Mouse (Mus musculus) activated CD4-positive, CD25-positive, alpha-beta regulatory T cell, adult 4 months (primary cell): Measurements from ENCODE around the gene Yap1. TPM values are rescaled to one million over a fixed set of nuclear protein-coding genes. Genes with fewer than 3 reads are reported as not detected.
"Not testable (repeated sequence)": the region's sequence is repeated elsewhere in the genome, so short reads cannot be mapped to it uniquely, and the experiment has no call there.

ENCODE experiments used
- ATAC-seq: one replicate; pipeline ENCODE4 v1.8.0; 2017
- polyA plus RNA-seq, 2 experiments: library from polyadenylated mRNA; unstranded; fragments of 100-300 nt; shearing (Covaris generic); gene quantifications; one replicate each; pipeline ENCODE4 v1.2.1; 2017

The Yap1 gene
- polyA plus RNA-seq, 2 experiments from 2014 or later: not detected

DNA sequence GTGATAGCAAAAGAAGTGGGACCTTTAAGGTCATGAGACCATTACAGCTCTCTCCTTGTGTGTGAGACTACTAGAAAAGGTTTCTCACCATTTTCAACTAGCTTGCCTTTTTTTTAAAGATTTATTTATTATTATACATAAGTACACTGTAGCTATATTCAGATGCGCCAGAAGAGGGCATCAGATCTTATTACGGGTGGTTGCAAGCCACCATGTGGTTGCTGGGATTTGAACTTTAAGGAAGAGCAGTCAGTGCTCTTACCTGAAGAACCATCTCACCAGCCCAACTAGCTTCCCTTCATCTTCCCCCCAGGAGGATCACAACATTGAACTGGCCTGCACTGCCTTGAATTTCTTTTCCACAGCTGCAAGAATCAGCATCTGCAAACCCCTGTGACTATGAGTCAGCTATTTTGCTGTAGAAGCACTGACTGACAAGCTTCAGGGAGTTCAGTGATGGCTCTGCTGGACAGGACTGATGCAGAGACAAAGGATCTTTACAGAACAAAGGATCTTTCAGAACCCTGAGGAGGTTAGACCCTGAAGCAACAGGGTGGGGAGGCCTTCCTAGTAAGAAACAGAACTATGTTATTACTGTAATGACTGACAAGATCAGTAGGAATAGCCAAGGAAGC lies 96.9 kb downstream of the Yap1 start:
- no peak for ATAC-seq

DNA sequence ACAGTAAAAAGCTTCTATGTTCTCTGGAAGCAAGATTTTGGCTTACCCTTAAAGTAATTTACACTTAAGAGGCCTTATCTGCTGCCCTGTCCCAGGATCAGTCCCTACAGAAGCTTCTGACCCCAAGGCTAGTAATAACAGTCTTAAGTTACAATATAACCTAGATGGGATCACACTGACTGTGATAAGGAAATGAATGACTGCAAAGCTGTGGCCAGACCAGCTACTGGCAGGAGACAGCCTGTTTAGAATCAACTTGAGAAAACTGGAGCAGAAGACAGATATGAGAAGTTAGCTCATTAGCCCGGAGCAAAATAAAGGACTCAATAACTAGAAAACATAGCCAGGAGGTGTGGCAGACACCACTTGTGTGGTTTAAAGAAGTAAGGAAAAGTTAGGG lies 97.8 kb downstream of the Yap1 start:
- no peak for ATAC-seq

DNA sequence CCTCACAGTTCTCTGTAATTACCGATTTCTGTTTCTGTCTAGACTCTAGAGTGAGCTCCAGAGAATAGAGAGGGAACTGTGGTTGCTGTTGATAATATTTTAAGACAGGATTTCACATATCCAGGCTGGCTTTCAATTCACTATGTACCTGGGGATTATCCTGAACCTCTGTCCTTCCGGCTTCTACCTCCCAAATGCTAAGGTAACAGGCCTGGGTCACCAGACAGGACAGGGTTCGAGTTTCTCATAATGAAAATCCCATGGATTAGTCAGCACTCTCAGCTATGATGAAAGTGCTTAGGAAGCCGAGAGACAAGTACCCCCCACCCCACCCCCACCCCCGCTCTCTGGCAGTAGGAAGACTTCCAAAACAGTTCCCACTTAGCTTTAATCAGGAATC lies 100.6 kb downstream of the Yap1 start:
- no peak for ATAC-seq

- no peak for ATAC-seq
These were observed 101.1 kb downstream of the Yap1 start for GRCm38 (mm10) chr9:7903262-7903661.

- ATAC-seq: no peak
These were observed 102.1 kb downstream of the Yap1 start for GRCm38 (mm10) chr9:7902311-7902710.

GRCm38 (mm10) chr9:7900965-7901364 lies 103.4 kb downstream of the Yap1 start:
- ATAC-seq: no peak

DNA sequence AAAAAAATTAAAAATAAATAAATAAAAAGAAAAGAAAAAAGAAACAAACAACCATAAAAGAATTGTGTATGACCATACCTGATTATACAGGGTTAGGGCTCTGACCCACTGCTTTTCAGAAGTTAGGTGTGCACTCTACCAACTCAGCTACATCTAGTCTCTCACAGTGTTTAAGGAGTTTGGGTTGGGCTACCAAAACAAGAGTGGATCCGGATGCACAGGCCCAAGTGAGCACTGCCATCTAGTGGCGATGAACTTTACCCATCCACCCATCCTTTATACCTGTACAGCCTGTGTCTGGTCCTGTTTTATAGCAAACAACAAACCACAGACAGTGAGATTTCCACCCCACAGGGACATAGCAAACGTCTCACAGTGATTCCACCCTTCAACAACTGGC lies 106.9 kb downstream of the Yap1 start:
- peak; percentile 96 for ATAC-seq

DNA sequence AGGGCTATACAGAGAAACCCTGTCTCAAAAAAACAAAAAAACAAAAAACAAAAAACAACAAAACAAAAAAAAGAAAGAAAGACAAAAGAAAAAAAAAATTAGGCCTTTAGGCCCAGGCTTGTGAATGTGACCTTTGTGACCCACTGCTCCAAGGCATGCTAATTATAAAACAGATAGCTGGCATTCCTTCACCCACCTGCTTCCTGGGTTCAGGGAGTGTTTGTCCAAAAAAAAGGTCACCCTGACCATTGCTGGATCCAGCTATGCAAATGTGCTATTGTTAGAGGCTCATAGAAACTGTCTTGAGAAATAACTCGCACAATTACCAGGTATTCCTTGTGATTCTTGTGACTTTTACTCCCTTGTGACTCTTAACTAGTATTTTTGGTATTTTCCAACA lies 112.6 kb downstream of the Yap1 start:
- ATAC-seq: not testable (repeated sequence)

- no peak for ATAC-seq
These were observed 113.2 kb downstream of the Yap1 start for GRCm38 (mm10) chr9:7891177-7891576.

GRCm38 (mm10) chr9:7884346-7884745 lies 120.0 kb downstream of the Yap1 start:
- no peak for ATAC-seq

- ATAC-seq: no peak
These were observed 122.0 kb downstream of the Yap1 start for GRCm38 (mm10) chr9:7882304-7882865.

Other genes with a start within 250 kb of the Yap1 start
- gene Tmem123, start 240.6 kb downstream of the Yap1 start, polyA plus RNA-seq: 100 to 1,000 TPM; 110 to 119 TPM
- gene Birc2, start 167.5 kb downstream of the Yap1 start, polyA plus RNA-seq: 10 to 100 TPM; 94.9 to 96.7 TPM
- gene Birc3, start 131.4 kb downstream of the Yap1 start, polyA plus RNA-seq: 100 to 1,000 TPM; 111 to 118 TPM
- under 1 TPM; 0.41 to 0.98 TPM for gene Cfap300, start 38.2 kb upstream of the Yap1 start, polyA plus RNA-seq
- not detected for gene Cep126, start 129.7 kb upstream of the Yap1 start, polyA plus RNA-seq